Mouse (Mus musculus) urinary bladder, postnatal 0 days (tissue): ENCODE measurements around the gene Atp5f1. TPM values are rescaled to one million over a fixed set of nuclear protein-coding genes. Genes with fewer than 3 reads are reported as not detected.

Experiments used
- polyA plus RNA-seq: library from polyadenylated mRNA; unstranded; fragments of >200 nt; fragmentation: Nextera tagmentation; extraction: Ambion mirVana; gene quantifications from 2 replicates; pipeline ENCODE4 v1.2.1, GENCODE M21; 2015

The Atp5f1 gene
- 363 and 394 TPM in 2 replicates for polyA plus RNA-seq

DNA sequence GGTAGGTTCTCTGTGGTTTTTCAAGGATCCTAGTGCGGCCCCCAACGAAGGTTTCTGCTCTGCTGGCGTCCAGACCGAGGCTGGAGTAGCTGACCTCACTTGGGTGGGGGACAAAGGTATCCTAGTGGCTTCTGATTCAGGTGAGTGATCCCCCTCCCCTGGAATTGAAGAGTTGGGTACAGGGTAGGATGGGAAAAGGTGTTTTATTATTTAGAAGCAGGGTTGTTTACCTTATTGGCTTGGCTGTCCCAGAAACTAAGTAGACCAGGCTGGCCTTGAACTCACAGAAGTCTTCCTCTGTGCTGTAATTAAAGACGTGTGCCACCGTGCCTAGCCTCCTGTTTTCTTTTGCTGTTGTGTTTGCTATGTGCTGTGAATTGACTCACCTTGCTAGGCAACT, at the start of gene Atp5f1:
Atp5f1 (minus strand) TSS at position 101 of the 400 bp plus-strand sequence.

GRCm38 (mm10) chr3:105973411-105973810, 13.5 kb upstream of the Atp5f1 start, which contains the start of gene Ovgp1:
TSS of gene Ovgp1 (plus strand) at chr3:105973711.

DNA sequence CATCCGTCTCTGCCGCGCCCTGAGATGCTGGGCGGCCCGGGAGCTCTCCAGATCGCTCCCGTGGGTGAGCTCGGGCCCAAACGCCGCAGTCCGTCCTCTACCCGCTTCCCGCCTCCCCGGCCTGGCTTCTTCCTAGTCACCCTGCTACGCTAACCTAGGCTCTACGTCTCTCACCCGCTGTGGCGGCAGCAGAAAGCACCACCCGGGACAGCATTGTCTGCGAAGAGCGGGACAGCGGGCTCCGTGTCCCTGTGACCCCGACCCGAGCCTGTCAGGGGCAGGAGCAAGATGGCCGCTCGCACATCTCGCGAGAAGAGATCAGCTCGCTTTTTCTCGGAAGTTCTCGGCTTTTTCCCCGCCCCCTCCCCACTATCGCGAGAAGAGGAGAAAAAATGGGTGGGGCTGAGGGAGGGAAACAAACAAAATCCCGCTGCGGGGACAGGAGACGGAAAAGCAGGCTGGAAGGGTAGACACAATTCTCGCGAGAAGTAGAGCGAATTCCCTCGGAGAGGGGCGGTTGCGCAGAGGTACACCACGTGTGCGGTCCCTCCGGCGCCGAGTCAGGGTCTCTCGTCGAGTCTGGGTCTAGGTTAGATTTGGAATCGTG, 822 bp downstream of the Atp5f1 start, which contains the start of gene Wdr77:
Wdr77 (plus strand) TSS at position 396 of the 607 bp plus-strand sequence.

GRCm38 (mm10) chr3:105932240-105933071, 27.4 kb downstream of the Atp5f1 start, which contains the start of gene I830077J02Rik:
TSS of gene I830077J02Rik (minus strand) at chr3:105932664.

Other genes starting within 250 kb of the Atp5f1 start
- gene Rap1a, start 158.8 kb downstream of the Atp5f1 start, polyA plus RNA-seq = 316 and 374 TPM in 2 replicates
- gene Adora3, start 89.2 kb downstream of the Atp5f1 start, polyA plus RNA-seq = 0.23 and 0.81 TPM in 2 replicates
- not detected in 2 replicates for gene Tmigd3, start 89.2 kb downstream of the Atp5f1 start, polyA plus RNA-seq
- 0.37 and 0.91 TPM in 2 replicates for gene I830077J02Rik, start 27.4 kb downstream of the Atp5f1 start, polyA plus RNA-seq
- gene Wdr77, start 730 bp downstream of the Atp5f1 start, polyA plus RNA-seq = 69.8 and 71.3 TPM in 2 replicates
- 0.30 and 0.58 TPM in 2 replicates for gene Ovgp1, start 13.6 kb upstream of the Atp5f1 start, polyA plus RNA-seq
- gene Pifo, start 54.5 kb upstream of the Atp5f1 start, polyA plus RNA-seq = not detected in 2 replicates
- 0.17 and 0.39 TPM in 2 replicates for gene Chil5, start 72.7 kb upstream of the Atp5f1 start, polyA plus RNA-seq
- gene Chia1, start 153.1 kb upstream of the Atp5f1 start, polyA plus RNA-seq = not detected in 2 replicates
- 0.31 and 0.76 TPM in 2 replicates for gene Chil3, start 207.5 kb upstream of the Atp5f1 start, polyA plus RNA-seq